Mouse (Mus musculus) c-Kit-negative CD71-positive TER-119-positive erythroid progenitor cells, embryonic 14.5 days (primary cell): ENCODE measurements around the gene Yipf1.
"Not testable (repeated sequence)": the region's sequence is repeated elsewhere in the genome, so short reads cannot be mapped to it uniquely, and the experiment has no call there.

Source experiments
- DNase-seq: peaks from one replicate; pipeline ENCODE4 v3.0.0-alpha.2; 2013; ENCODE audit warnings: low read depth, low spot score

Yipf1 gene

DNA sequence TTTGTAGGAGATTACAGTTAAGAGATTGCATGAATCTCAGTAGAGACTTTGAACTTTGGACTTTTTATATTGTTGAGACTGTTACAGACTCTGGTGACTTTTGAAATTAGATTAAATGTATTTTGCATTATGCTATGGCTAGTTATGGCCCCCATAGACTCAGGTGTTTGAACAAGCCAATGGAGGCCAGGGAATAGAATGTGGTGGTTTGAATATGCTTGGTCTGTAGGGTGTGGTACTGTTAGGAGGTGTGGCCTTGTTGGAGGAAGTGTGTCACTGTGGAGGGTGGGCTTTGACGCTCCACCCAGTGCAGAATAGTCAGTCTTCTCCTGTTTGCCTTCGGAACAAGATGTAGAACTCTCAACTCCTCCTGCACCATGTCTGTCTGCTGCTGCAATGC is 8.9 kb downstream of the Yipf1 start:
- no peak for DNase-seq

DNA sequence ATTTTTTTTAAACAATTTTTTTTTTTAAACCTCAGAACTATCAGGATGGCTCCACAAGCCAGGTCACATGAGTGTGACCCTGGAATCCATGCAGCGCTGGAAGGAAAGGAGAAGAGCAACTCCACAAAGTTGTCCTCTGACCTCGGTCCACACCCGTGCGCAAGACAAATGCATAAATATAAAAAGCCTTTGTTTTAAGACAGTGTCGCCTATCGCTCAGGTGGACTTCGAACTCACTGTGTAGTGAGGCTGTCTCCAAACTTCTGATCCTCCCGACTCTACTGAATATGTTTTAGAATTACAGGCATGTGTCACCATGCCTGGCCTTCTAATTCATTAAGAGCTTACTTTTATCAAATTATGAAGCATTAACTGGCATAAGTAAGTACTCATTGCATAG is 14.4 kb downstream of the Yipf1 start:
- DNase-seq: no peak

GRCm38 (mm10) chr4:107333514-107333913 is 19.4 kb downstream of the Yipf1 start:
- no peak for DNase-seq

GRCm38 (mm10) chr4:107336356-107336755 is 22.2 kb downstream of the Yipf1 start:
- no peak for DNase-seq

GRCm38 (mm10) chr4:107337455-107337854 is 23.3 kb downstream of the Yipf1 start:
- no peak for DNase-seq

DNA sequence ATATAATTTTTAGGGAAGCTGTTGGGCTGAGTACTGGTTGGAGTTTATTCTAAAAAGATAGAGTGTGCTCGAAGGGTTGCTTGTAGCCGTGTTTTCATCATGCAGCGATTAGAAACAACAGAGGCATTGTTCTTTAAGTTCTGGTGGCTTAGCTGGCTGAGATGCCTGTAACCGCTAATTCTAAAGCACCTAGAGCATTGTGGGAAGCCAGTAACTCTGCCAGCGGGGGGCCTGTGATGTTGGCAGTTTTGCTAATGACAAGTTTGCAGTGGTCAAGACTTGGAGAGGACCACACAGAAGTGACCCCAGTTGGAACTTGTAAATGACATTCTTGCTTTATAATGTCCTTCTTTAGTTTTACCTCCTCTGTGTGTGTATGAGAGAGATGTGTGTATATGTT is 27.2 kb downstream of the Yipf1 start:
- no peak for DNase-seq

DNA sequence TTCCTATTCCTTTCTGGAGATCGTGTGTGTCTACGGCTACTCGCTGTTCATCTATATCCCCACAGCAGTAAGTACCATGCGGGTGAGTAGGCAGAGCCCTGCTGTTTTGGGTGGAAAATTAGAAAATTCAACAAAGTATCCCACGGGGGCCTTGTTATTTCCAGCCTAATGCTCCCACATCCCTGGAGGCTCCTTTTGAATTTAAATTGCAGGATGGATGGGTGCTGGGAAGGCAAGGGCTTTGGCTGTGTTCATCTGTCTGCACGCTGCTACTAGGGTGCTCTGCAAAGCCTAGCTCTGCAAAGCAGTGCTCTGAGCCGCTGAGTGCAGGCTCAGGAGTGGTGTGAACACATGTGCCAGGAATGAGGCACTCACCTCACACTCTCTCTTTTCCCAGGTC is 30.4 kb downstream of the Yipf1 start:
- DNase-seq: no peak

DNA sequence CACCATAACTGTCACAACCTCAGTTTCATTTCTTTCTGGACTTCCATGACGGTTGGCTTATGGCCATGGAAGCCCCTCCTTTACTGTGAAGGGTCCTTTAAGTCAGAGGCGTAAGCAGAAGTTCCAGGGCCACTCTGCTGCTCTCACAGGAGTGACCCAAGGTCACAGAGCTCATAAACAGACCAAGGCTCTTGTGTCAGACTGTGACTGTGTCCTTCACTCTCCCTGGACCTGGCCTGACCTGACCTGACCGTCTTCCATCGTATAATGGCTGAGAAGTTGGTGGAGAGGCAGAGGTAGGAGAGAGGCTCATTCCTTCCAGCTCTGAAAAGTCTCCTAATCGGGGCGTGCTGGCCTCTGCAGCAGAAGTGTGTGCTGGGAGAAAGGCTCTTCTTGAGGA is 33.1 kb downstream of the Yipf1 start:
- DNase-seq: no peak

- no peak for DNase-seq
These were observed 34.6 kb downstream of the Yipf1 start for GRCm38 (mm10) chr4:107348529-107349310.

DNA sequence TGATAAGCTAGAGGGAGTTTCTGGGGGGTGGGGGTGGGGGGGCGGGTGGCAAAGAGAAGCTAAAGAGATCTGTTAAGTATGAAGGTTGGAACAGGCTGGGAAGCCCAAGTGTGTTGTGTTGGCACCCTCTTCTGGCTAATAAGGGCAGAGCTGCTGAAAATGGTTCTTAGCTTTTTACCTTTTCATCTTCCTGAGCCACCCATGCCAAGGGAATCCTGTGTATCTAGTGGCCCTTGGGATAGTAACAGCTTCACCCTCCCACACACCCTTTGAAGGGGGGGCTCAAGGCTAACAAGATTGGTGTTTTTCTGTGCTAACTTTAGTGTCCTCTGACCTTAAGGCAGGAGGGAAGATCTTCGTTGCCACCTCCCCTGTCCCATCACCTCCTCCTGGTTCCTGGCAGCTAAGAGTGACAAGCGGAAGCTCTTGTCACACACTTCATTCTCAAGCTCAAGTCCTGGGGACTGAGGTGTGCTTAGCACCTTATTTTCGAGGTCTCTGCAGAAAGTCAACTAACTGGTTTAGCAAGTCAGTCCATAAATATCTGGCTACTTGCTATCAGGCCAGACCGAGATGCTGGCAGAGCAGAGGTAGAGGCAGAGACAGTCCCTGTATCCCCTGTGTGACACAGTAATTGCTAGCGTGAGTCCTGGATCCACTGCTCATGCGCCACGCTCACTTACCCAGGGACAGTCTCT is 35.3 kb downstream of the Yipf1 start:
- DNase-seq: no peak

DNA sequence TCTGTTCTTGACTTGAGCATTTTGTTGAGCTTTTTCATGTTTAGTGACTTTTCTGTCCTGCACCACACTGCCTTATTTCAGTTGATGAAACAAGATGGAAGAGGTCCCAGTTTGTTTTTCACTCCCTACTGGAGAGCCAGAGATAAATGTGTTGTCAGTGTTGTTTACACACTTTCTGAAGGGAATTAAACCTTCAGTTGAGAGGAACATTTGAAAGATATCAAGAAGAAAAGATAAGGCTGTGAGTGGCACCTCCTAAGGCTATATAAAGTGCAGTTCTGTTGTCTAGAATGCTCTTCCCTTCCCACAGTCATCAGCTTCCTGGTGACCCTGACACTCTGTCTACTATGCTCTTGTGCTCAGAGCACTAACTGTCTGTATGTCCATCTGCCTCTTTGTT is 37.2 kb downstream of the Yipf1 start:
- DNase-seq: no peak

DNA sequence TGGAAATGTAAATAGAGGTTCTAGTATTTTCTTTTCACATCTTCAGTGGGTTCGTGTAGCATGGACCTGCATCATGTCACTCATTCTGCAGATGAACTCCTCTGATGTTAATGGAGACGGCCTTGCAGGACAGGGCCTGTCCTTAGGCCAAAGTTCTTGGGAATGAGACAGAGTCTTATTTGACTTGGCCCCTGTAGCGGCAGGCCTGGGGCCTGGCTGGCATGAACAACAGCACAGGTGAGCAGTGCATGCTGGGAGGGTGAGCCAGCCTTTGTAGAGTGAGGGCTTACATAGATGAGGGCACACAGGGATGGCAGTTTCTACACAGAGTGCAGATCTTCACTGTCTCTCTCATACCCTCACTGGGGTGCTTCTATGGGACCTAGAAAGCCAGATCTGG is 39.4 kb downstream of the Yipf1 start:
- no peak for DNase-seq

- no peak for DNase-seq
These were observed 40.0 kb downstream of the Yipf1 start for GRCm38 (mm10) chr4:107354126-107354525.

DNA sequence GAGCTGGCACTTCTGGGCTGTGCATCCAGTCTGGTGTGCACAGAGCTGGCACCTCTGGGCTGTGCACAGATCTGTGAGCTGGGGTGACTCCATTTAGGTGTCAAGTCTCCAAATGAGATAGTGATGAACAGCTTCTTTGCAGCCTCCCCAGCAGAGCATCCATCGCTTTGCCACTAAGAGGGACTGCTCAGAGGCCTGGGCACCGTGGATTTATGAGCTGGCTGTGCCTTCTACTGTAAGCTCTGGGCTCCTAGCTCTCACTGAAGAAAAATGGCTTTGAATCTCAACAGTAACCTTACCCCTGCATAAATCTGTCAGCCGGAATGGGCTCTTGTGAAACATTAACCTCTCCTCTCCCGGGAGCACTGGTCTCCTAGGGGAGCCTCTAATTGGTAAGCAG is 40.4 kb downstream of the Yipf1 start:
- DNase-seq: no peak

GRCm38 (mm10) chr4:107357172-107357571 is 43.0 kb downstream of the Yipf1 start:
- not testable (repeated sequence) for DNase-seq

DNA sequence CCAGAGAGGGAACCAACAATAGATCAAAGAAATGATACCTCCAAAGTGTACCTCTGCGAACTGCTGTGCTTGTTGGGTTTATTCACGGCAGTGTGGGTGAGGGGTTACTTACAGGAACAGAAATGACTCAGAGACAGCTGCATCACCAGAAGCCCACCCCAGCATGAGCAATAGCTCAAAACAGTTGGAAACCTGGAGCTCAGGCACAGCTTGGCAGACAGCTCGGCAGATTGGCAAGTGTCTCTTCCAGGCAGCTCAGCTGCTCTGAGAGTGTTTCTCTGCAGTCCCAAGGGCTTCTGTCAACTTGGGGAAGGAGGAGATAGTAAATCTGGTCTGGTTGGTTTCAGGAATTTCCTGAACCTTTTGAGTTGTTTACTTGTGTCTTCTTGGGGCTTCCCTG is 44.3 kb downstream of the Yipf1 start:
- DNase-seq: no peak

- DNase-seq: no peak
These were observed 46.4 kb downstream of the Yipf1 start for GRCm38 (mm10) chr4:107360457-107361145.

- DNase-seq: no peak
These were observed 48.6 kb downstream of the Yipf1 start for GRCm38 (mm10) chr4:107362755-107363154.

DNA sequence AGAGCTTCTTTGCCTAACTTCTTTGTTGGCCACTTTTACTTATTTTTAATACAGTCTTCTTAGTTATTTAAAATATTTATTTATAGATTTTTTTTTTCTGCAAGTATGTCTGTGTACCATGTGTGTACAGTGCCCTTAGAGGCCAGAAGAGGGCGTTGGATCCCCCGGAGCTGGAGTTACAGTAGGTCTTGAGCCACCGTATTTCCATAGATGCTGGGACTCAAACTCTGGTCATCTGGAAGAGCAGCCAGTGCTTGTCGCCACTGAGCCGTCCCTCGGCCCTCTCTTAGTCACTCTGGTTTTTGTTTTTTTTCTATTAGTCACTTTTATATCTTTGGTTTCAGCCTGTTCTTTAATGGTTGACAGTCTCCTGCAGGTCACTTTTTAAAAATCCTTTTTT is 49.4 kb downstream of the Yipf1 start:
- DNase-seq: no peak

DNA sequence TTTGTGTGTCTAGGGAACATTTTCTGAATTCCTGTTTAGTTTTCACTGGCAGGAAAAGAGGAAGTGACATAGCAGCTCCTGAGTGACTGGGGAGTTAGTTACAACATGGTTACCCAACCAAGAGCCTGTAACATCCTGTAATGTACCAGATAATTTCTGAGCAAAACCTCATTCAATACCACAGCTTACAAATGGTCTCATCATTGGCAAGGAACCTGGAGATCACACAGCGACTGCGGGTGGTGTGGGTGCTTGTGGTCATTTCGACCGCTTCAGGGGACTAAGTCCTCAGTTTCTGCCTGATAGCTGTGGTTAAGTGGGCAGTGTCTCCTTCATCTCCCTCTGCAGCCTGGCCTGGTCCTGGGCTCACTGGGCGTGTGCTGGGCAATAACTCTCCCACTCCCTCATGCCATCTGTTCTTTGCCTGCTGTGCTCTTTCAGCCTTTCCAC is 50.1 kb downstream of the Yipf1 start:
- no peak for DNase-seq

DNA sequence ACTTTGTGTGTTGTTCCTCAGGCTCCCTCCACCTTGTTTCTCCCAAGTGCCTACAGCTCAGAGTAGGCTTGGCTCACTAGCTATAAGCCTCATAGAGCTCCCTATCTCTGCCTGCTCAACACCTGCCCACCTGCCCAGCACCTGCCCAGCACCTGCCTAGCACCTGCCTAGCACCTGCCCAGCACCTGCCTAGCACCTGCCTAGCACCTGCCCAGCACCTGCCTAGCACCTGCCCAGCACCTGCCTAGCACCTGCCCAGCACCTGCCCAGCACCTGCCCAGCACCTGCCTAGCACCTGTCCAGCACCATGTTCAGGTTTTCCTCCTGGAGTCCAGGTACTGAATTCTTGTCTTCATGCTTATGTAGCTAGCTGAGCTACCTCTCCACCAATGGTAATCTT is 52.2 kb downstream of the Yipf1 start:
- DNase-seq: not testable (repeated sequence)

- peak; percentile 69 for DNase-seq
These were observed 53.6 kb downstream of the Yipf1 start, which contains the start of gene Ndc1 for GRCm38 (mm10) chr4:107367567-107368314. TSS of gene Ndc1 (plus strand) at chr4:107367784.
